Mouse (Mus musculus): ENCODE measurements around the gene Zfp598. TPM values are rescaled to one million over a fixed set of nuclear protein-coding genes. Genes with fewer than 3 reads are reported as not detected.

Zfp598 gene
- polyA plus RNA-seq, 1 experiment, result 42.1 TPM

- Histone ChIP-seq H3K27ac (ENCODE audit: insufficient read depth, low read length) (no peak overlapping the region), H3K4me1 (ENCODE audit: control insufficient read depth, insufficient read depth, low read length) (peaks cover 4% of the 10 kb centered on the region), H3K4me3 (ENCODE audit: low read depth, low read length) (no peak overlapping the region), H3K27me3 (ENCODE audit: control insufficient read depth, insufficient read depth, low read length, poor library complexity, severe bottlenecking) (no peaks in the 10 kb centered on the region), H3K9me3 (replicated peaks; ENCODE audit: control insufficient read depth, insufficient read depth, low read length, poor library complexity, severe bottlenecking) (no peaks in the 10 kb centered on the region), H3K36me3 (ENCODE audit: control insufficient read depth, insufficient read depth, low read length, poor library complexity, severe bottlenecking) (peaks cover 42% of the 10 kb centered on the region), H3K9ac (ENCODE audit: low read depth, poor library complexity, severe bottlenecking) (no peak overlapping the region)
- no peak for TF ChIP-seq CTCF (IDR thresholded peaks at IDR 0.05; ENCODE audit: low read depth, low read length)
- TF ChIP-seq EP300 (IDR thresholded peaks at IDR 0.05; ENCODE audit: insufficient read depth, low read depth, low read length), result no peak
- TF ChIP-seq POLR2A (IDR thresholded peaks at IDR 0.05; ENCODE audit: insufficient read depth, low read length), result no peak
These were observed 8.1 kb downstream of the Zfp598 start for GRCm38 (mm10) chr17:24677500-24678080.

DNA sequence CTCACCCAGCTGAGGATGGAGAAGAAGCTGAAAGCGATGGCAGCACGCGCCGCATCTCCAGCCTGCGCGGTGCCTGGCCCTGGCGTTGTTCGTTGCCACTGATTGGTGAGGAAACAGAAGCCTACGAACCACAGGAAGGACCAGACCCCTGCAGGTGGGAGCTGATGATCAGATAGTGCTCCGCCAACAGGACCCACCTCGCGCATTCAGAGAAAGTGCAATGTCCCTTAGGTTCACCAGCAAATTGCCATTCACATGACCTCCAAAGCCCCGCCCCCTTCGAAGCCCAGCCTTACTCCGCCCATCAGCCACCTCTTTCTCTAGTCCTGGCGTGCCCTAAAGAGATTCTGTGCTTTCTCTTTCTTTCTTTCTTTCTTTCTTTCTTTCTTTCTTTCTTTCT lies 17.0 kb downstream of the Zfp598 start:
- Histone ChIP-seq H3K4me1 (ENCODE audit: control insufficient read depth, insufficient read depth, low read length) (no peaks in the 10 kb centered on the region), H3K9me3 (replicated peaks; ENCODE audit: control insufficient read depth, insufficient read depth, low read length, poor library complexity, severe bottlenecking) (no peaks in the 10 kb centered on the region), H3K36me3 (ENCODE audit: control insufficient read depth, insufficient read depth, low read length, poor library complexity, severe bottlenecking) (no peaks in the 10 kb centered on the region), H3K27ac (ENCODE audit: insufficient read depth, low read length) (no peak overlapping the region), H3K4me3 (ENCODE audit: low read depth, low read length) (peak overlapping the region; percentile 74), H3K27me3 (ENCODE audit: control insufficient read depth, insufficient read depth, low read length, poor library complexity, severe bottlenecking) (no peaks in the 10 kb centered on the region), H3K9ac (ENCODE audit: low read depth, poor library complexity, severe bottlenecking) (peak overlapping the region; percentile 22)
- no peak for TF ChIP-seq CTCF (IDR thresholded peaks at IDR 0.05; ENCODE audit: low read depth, low read length)
- TF ChIP-seq POLR2A (IDR thresholded peaks at IDR 0.05; ENCODE audit: insufficient read depth, low read length), result peak; percentile 67
- TF ChIP-seq EP300 (IDR thresholded peaks at IDR 0.05; ENCODE audit: insufficient read depth, low read depth, low read length), result no peak

GRCm38 (mm10) chr17:24687146-24687595 lies 17.7 kb downstream of the Zfp598 start:
- Histone ChIP-seq H3K27ac (ENCODE audit: insufficient read depth, low read length) (no peak overlapping the region), H3K27me3 (ENCODE audit: control insufficient read depth, insufficient read depth, low read length, poor library complexity, severe bottlenecking) (no peaks in the 10 kb centered on the region), H3K9me3 (replicated peaks; ENCODE audit: control insufficient read depth, insufficient read depth, low read length, poor library complexity, severe bottlenecking) (no peaks in the 10 kb centered on the region), H3K4me3 (ENCODE audit: low read depth, low read length) (peak overlapping the region; percentile 40), H3K4me1 (ENCODE audit: control insufficient read depth, insufficient read depth, low read length) (no peaks in the 10 kb centered on the region), H3K36me3 (ENCODE audit: control insufficient read depth, insufficient read depth, low read length, poor library complexity, severe bottlenecking) (no peaks in the 10 kb centered on the region; the same call in 1 of the 2 replicates), H3K9ac (ENCODE audit: low read depth, poor library complexity, severe bottlenecking) (no peak overlapping the region)
- TF ChIP-seq POLR2A (IDR thresholded peaks at IDR 0.05; ENCODE audit: insufficient read depth, low read length) (no peak), CTCF (IDR thresholded peaks at IDR 0.05; ENCODE audit: low read depth, low read length) (no peak), EP300 (IDR thresholded peaks at IDR 0.05; ENCODE audit: insufficient read depth, low read depth, low read length) (no peak)

GRCm38 (mm10) chr17:24687599-24687998 lies 18.1 kb downstream of the Zfp598 start:
- no peaks in the 10 kb centered on the region for H3K27me3 ChIP-seq (ENCODE audit: control insufficient read depth, insufficient read depth, low read length, poor library complexity, severe bottlenecking)
- no peak overlapping the region for H3K9ac ChIP-seq (ENCODE audit: low read depth, poor library complexity, severe bottlenecking)
- peak overlapping the region; percentile 40 for H3K4me3 ChIP-seq (ENCODE audit: low read depth, low read length)
- H3K27ac ChIP-seq (ENCODE audit: insufficient read depth, low read length), result no peak overlapping the region
- peaks cover under 1% of the 10 kb centered on the region for H3K36me3 ChIP-seq (ENCODE audit: control insufficient read depth, insufficient read depth, low read length, poor library complexity, severe bottlenecking)
- H3K9me3 ChIP-seq (replicated peaks; ENCODE audit: control insufficient read depth, insufficient read depth, low read length, poor library complexity, severe bottlenecking), result no peaks in the 10 kb centered on the region
- H3K4me1 ChIP-seq (ENCODE audit: control insufficient read depth, insufficient read depth, low read length), result no peaks in the 10 kb centered on the region
- TF ChIP-seq EP300 (IDR thresholded peaks at IDR 0.05; ENCODE audit: insufficient read depth, low read depth, low read length), result no peak
- TF ChIP-seq CTCF (IDR thresholded peaks at IDR 0.05; ENCODE audit: low read depth, low read length), result no peak

GRCm38 (mm10) chr17:24689251-24690081 lies 20.0 kb downstream of the Zfp598 start, which contains the start of gene Syngr3:
Syngr3 (minus strand) TSS chr17:24689955.
- H3K27ac ChIP-seq (ENCODE audit: insufficient read depth, low read length), result no peak within 1 kb of the TSS
- TF ChIP-seq EP300 (IDR thresholded peaks at IDR 0.05; ENCODE audit: insufficient read depth, low read depth, low read length) (no peak), POLR2A (IDR thresholded peaks at IDR 0.05; ENCODE audit: insufficient read depth, low read length) (no peak), CTCF (IDR thresholded peaks at IDR 0.05; ENCODE audit: low read depth, low read length) (no peak)
- no peaks in the 10 kb centered on the region for H3K27me3 ChIP-seq (ENCODE audit: control insufficient read depth, insufficient read depth, low read length, poor library complexity, severe bottlenecking)

DNA sequence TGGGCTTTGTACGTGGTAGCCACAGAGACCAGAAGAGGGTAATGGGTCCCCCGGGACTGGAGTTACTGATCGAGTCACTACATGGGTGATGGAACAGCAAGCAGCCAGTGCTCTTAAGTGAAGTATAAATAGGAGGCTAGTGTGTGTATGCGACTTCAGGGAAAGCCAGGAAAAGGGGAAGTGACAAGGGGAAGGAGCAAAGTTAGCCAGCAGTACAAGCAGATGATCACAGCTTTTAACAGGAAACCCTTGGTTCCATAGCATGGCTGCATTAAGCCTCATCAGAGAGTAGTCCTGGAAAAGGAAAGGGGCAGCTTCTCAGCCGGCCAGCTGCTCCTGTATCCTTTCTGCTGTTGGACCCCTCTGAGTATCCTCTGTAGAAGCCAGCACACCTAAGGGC lies 22.9 kb downstream of the Zfp598 start:
- Histone ChIP-seq H3K4me3 (ENCODE audit: low read depth, low read length) (no peak overlapping the region), H3K9ac (ENCODE audit: low read depth, poor library complexity, severe bottlenecking) (no peak overlapping the region), H3K4me1 (ENCODE audit: control insufficient read depth, insufficient read depth, low read length) (no peaks in the 10 kb centered on the region), H3K27ac (ENCODE audit: insufficient read depth, low read length) (no peak overlapping the region), H3K36me3 (ENCODE audit: control insufficient read depth, insufficient read depth, low read length, poor library complexity, severe bottlenecking) (peaks cover 8% of the 10 kb centered on the region), H3K9me3 (replicated peaks; ENCODE audit: control insufficient read depth, insufficient read depth, low read length, poor library complexity, severe bottlenecking) (no peaks in the 10 kb centered on the region), H3K27me3 (ENCODE audit: control insufficient read depth, insufficient read depth, low read length, poor library complexity, severe bottlenecking) (no peaks in the 10 kb centered on the region)
- TF ChIP-seq CTCF (IDR thresholded peaks at IDR 0.05; ENCODE audit: low read depth, low read length) (no peak), EP300 (IDR thresholded peaks at IDR 0.05; ENCODE audit: insufficient read depth, low read depth, low read length) (no peak), POLR2A (IDR thresholded peaks at IDR 0.05; ENCODE audit: insufficient read depth, low read length) (no peak)

More at GRCm38 (mm10) chr17:24689251-24690081, 20.0 kb downstream of the Zfp598 start, which contains the start of gene Syngr3:
- Histone ChIP-seq H3K4me1 (ENCODE audit: control insufficient read depth, insufficient read depth, low read length) (no peaks in the 10 kb centered on the region), H3K4me3 (ENCODE audit: low read depth, low read length) (peak within 1 kb of the TSS; percentile 86), H3K9me3 (replicated peaks; ENCODE audit: control insufficient read depth, insufficient read depth, low read length, poor library complexity, severe bottlenecking) (no peaks in the 10 kb centered on the region), H3K9ac (ENCODE audit: low read depth, poor library complexity, severe bottlenecking) (peak within 1 kb of the TSS; percentile 83), H3K36me3 (ENCODE audit: control insufficient read depth, insufficient read depth, low read length, poor library complexity, severe bottlenecking) (peaks cover 8% of the 10 kb centered on the region)

All from ES-Bruce4 (cell line).